Mouse (Mus musculus) layer of hippocampus, adult 11-12 months (tissue): Measurements from ENCODE around the gene Zfp36.
A peak's percentile ranks its signal among the peaks of the same experiment; 100 is the strongest.

Experiments
- DNase-seq: peaks from one replicate; pipeline ENCODE4 v3.0.0; 2022; ENCODE audit warnings: low spot score

Zfp36 gene

GRCm38 (mm10) chr7:28368276-28368920 lies 11.7 kb downstream of the Zfp36 start:
- no peak for DNase-seq

GRCm38 (mm10) chr7:28367663-28368275 lies 12.3 kb downstream of the Zfp36 start:
- no peak for DNase-seq

GRCm38 (mm10) chr7:28362441-28363060 lies 17.5 kb downstream of the Zfp36 start:
- no peak for DNase-seq

GRCm38 (mm10) chr7:28361647-28362341 lies 18.3 kb downstream of the Zfp36 start:
- no peak for DNase-seq

GRCm38 (mm10) chr7:28360291-28360690 lies 19.8 kb downstream of the Zfp36 start:
- DNase-seq, result no peak

- DNase-seq, result no peak
These were observed 20.2 kb downstream of the Zfp36 start for GRCm38 (mm10) chr7:28359854-28360253.

GRCm38 (mm10) chr7:28358431-28358830 lies 21.6 kb downstream of the Zfp36 start:
- no peak for DNase-seq

GRCm38 (mm10) chr7:28357984-28358383 lies 22.1 kb downstream of the Zfp36 start:
- DNase-seq, result no peak

GRCm38 (mm10) chr7:28356981-28357380 lies 23.1 kb downstream of the Zfp36 start:
- no peak for DNase-seq

- no peak for DNase-seq
These were observed 24.8 kb downstream of the Zfp36 start for GRCm38 (mm10) chr7:28355221-28355620.

GRCm38 (mm10) chr7:28354596-28354995 lies 25.5 kb downstream of the Zfp36 start:
- no peak for DNase-seq

- DNase-seq, result no peak
These were observed 25.9 kb downstream of the Zfp36 start for GRCm38 (mm10) chr7:28354113-28354581.

- DNase-seq, result no peak
These were observed 26.8 kb downstream of the Zfp36 start for GRCm38 (mm10) chr7:28353267-28353666.

- DNase-seq, result no peak
These were observed 28.3 kb downstream of the Zfp36 start for GRCm38 (mm10) chr7:28351676-28352191.

GRCm38 (mm10) chr7:28350155-28350883 lies 29.7 kb downstream of the Zfp36 start, which contains the start of gene Rps16:
Rps16 (plus strand) TSS chr7:28350652.
- DNase-seq, result peak; percentile 96

GRCm38 (mm10) chr7:28348601-28349000 lies 31.5 kb downstream of the Zfp36 start:
- no peak for DNase-seq

GRCm38 (mm10) chr7:28347746-28348145 lies 32.3 kb downstream of the Zfp36 start:
- no peak for DNase-seq

GRCm38 (mm10) chr7:28344637-28345036 lies 35.4 kb downstream of the Zfp36 start:
- DNase-seq, result peak; percentile 61

- no peak for DNase-seq
These were observed 38.7 kb downstream of the Zfp36 start for GRCm38 (mm10) chr7:28341381-28341780.

GRCm38 (mm10) chr7:28339213-28339917 lies 40.7 kb downstream of the Zfp36 start:
- DNase-seq, result peak; percentile 58
